Mouse (Mus musculus): ENCODE measurements at regions not wholly inside any gene's neighbourhood (a gene's known extent, or its start where the extent isn't known, plus 50 kb on each side); places are given as distances from the start of the nearest gene placed in this dataset.
A peak's percentile ranks its signal among the peaks of the same experiment; 100 is the strongest.

DNA sequence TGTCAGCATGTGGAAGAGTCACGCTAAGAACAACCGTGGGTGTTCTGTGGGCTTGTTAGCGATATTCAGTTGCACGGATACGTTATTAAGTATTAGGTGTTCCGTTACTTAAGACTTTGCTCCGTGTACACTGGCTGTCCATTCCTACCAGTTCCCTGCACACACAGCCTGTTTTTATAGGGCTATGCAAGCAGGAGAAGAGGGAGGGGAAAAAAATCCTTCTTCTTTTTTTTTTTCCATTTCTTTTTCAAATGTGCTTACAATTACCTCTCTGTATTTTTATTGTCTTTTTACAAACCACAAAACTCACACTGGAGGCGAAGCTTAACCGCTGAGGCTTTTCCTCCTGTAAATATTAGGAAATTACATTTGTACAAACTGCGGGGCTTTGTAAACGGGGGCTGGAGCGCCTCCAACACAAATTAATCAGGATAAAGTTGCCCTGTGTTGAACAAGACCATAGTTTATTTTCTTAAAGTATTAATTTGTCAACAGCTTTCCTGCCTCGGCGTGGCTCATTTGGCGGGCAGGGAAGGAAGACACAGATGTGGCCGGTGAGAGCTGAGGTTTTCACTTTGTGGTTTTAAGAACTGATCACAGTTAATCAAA lies 340.8 kb upstream of the Mki67 start:
- no peak for DNase-seq

DNA sequence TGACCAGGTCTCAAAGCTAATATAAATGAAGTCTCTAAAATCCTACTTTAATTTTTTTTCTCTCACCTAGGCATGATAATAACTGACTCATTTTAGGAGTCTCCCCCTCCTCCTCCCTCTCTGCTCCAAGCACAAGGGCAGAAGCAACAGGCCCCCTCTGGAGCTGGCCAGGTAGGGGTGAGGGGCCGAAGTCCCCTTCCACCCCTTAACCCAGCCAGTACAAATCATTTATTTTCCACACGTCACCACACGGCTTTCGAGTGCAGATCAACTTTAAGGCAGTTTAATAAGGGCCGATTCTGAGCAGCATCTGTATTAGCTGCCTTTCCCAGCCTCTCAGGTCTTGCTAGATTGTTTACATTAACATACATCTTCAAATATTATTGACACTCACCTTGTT lies 342.2 kb upstream of the Mki67 start:
- no peak for DNase-seq

DNA sequence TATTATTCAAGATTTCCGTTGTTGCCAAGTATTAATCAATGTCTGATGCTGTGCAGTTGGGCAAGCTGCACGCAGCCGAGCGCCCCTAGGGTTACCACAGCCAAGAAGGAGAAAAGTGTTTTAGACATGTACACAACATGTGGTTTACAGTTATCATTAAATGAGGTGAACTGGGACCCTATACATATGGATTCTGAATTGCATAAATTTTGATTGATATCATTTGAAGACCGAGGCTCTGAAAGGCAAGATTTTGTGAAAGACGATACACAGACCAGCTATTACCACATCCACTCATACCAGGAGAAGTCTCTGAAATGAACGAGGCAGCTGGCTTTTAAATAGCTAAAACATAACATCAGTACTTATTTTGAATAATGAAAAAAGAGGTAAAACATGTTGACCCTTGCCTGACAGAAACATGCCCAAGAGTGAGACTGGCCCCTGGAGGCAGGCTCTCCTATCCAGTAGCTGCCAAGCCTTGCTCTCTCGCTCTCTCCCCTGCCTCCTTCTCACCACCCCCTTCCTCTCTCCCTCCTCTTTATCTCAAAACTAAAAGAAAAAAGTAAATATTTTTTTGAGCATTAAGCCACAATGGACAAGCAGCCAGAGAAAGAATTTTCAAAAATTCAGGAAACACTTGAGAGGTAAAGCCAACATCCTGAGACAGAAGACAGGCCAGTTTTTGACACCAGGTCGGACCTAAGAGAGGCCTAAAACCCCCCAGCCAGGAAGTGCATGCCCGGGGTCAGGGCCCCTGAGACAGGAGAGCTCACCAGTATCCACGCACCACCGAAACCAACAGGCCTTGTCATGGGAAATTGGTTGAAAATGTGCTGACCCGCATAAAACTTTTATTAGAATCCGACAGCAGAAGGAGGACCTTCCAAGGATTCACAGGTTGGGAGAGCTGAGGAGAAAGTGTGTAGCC lies 342.9 kb upstream of the Mki67 start:
- DNase-seq, result no peak

- no peak for DNase-seq
Observed at GRCm38 (mm10) chr7:136059896-136060295, 343.7 kb upstream of the Mki67 start.

DNA sequence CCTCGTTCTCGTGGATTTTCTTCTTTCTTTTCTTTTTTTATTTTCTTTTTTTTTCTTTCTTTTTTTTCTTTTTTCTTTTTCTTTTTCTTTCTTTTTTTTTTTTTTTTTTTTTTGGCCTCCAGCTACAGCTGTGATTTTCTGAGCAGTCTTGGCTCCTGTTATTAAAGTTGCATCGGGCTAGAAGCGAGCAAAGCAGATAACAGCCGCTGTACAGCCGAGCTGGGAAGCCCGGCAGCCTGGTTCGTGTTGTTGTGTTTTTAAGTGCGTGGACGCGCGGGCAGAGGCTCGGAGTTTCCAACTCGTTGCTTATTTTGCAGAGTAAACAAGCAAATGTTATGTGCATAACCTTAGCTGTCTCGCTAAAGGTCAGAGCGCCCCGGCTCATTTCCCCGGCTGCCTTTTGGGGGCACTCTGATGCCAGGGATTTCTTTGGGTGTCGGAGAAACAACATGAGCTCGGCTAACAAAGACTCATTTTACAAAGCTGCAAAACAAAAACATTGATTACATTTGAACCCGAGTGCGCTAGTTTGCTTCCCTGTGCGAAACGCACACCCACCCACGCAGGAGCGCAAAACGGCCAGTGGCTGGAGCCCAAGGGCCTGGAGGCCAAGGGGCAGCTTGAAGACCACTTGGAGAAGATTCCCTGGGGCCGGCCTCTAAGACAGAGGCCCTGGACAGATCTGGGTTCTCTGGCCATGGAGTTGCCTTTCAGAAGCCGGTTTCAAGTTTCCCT lies 344.3 kb upstream of the Mki67 start:
- peak; percentile 44 for DNase-seq

DNA sequence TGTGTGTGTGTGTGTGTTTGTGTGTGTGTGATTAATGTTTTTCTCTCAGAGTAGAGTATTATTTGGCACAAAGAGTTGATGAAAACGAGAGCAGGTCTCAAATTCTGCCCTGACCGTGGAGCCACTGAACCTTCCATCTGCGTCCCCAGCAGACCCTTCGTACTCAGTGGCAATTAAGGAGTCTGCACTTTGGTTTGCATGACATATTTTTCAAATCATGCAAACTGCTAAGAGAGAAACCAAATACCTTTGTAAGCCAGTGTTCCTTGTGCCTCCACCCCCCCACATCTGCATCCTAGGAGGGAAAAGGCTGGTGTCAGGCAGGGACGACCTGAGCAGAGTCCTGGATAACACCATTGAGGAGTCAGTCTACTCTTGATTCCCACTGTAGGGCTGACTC lies 346.5 kb upstream of the Mki67 start:
- DNase-seq, result no peak

DNA sequence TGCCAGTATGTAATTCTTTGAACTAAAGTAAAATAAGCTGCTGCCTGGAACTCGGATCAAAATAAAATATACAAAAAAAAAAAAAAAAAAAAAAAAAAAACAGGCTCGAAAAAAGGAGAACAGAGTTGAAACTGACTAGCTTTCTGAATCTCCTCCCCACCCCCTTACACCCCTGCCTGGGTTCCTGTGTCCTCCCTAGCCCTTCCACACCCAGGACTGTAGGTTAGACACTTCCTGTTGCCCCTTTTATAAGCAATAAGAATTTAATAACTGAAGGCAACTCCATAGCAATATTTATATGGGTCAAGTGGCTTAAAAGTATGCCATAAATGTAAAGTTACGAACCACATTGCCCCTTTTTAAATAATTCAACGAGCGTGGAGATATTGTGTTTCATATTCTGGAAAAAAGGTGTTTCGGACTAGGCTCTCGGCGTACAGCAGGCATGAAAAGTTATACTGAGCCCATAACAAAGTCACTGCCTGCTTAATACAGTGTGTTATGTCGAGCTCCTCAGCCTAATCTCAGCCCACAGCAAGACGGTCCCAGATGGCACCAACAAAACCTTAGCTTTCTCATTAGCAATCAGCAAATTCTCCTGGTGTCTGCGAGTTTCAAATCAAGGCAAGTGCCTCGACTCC lies 349.0 kb upstream of the Mki67 start:
- no peak for DNase-seq

DNA sequence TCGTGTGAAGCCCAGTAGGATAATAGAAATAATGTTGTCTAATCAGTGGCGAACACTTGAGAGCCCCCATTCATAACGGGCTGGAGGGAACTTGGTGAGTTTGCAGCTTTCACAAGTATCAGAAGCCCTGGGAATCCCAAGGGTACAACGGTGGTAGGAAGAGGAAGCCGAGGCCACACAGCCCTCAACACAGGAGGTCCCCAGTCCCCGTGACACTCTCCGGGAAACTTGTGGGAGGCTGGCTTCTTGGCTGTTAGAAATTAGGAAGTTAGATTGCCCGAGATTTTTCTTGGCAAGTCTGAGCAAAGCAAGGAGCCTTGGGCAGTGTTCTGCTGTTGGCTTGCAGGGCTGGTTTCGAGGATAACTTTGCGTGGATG lies 349.5 kb upstream of the Mki67 start:
- DNase-seq, result no peak

- DNase-seq, result no peak
Observed at GRCm38 (mm10) chr7:136070881-136071280, 354.7 kb upstream of the Mki67 start.

DNA sequence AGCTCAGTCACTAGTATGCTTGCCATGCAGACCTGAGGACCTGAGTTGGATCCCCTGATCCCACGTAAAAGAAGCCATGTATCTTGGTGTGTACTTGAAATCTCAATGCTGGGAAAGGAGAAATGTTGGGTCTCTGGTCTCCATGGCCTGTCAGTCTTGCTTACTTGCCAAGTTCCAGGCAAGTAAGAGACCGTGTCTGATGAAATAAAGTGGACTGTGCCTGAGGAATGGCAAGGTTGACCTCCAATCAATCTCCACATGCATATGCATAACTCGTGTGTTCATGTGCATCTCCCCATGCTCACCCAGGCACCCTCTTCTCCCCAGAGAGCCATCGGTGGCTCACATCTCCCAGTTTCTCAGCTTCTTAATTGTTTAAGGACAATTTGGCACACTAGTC lies 355.2 kb upstream of the Mki67 start:
- no peak for DNase-seq

GRCm38 (mm10) chr7:136073265-136073799 lies 357.2 kb upstream of the Mki67 start:
- no peak for DNase-seq

DNA sequence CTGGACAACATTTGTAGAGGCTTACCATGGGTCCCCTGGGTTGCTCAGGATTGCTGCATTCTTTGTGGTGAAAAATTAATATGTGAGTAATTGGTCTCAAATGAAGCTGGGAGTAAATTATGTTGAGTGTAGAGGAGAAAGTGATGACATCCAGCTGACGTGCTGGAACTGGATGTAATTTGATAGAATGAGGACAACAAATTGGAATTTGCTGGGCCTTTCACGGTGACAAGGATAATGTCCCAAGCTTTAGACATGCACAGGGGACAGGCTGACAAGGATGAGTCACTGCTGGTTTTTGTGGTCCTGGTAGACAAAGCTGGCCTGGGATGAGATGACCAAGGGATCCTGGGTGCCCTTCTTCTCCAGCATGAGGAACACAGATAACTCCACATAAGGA lies 357.9 kb upstream of the Mki67 start:
- DNase-seq, result no peak

GRCm38 (mm10) chr7:136081534-136082252 lies 365.5 kb upstream of the Mki67 start:
- no peak for DNase-seq

DNA sequence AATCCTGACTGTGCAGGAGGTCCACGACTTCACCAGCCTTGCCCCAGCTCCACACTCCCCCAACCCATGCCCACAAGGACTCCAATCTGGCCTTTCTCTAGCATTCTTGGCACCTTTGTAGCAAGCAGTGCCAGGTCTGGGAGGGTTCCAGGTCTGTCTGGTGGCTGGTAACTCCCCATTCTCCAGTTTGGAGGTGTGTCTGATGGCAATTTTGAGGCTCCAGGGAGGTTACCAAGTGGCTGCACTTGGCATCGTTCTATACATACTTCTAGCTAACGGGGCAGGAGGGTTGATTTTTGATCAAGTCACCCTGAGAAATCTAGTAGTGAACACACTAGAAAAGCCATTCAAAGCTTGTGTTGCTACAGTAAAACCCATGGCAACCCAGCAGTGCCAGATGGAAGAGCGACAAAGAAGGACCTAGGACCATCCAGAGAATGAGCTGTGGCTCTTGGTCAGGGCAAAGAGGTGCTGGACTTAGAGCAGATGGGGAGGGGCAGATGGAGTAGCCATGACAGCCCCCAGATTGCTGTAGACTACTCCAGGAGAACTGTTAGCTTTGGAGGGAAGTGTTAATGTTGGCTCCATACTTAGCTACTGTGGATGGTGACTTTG lies 366.2 kb upstream of the Mki67 start:
- DNase-seq, result no peak

DNA sequence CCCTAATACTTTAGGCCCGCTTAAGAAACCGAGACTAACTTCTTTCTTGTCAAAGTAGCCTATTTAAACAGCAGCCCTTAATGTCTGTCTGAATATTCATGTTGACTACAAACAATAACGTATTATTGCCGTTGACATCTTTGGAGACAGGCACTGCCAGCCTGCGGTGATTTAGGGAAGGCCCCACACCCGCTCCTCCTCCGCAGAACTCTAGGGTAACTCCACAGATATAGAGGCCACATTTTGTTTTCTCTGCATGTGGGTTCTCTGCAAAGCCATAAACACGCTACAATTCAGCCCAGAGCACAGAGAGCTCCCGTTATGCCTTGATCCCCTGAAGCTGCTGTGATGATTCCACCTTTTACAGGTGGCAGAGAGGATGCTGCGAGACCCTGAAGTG lies 366.8 kb upstream of the Mki67 start:
- DNase-seq, result no peak

GRCm38 (mm10) chr7:136083571-136084342 lies 367.6 kb upstream of the Mki67 start:
- DNase-seq, result no peak

DNA sequence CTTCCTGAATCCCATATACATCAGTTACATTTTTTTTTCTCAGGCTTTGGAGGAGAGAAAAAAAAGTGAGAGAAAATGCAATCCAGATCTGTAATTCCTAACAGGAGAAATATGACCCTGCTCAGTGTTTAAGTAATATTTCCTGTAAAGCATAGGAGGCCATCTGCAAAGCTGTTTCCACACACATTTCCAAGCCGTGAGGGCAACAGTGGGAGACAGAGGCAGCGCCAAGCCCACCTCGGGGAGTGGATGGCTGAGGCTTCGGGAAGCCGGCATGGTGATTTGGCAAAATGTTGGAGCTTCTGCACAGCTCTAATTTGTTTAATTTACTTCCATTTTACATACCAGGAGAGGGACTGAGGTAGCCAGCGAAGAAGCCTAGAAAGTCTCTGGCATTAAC lies 372.6 kb upstream of the Mki67 start:
- no peak for DNase-seq

DNA sequence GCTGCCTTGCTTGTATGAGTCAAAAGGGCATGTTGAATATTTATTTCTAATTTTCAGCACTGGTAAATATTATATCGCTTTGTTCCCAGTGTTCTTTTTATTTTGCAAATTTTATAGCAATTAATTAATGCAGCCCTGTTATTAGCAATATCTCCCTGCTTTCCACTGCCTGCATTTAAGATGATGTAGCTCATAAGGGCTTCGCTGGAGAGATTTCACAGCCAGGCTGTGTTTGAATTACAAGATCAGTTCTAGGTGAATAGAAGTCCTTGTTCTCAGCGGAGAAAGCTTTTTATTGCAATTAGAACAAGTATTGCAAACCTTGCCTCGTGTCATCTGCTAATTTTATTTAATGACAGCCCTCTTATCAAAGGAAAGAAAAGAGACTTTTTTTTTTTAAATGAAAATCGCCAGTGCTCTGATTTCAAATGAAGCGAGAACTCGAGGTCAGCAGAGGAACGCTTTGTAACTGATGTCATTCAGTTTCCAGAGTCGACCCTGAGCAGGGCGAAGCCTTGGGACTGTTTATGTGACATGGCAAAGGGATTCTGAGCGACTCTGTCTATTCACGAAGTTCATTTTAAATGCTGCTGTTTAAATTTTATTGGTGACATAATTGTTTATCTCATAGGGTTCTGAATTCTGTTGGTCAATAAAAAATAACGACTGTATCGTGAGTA lies 378.7 kb upstream of the Mki67 start:
- DNase-seq, result peak; percentile 23

DNA sequence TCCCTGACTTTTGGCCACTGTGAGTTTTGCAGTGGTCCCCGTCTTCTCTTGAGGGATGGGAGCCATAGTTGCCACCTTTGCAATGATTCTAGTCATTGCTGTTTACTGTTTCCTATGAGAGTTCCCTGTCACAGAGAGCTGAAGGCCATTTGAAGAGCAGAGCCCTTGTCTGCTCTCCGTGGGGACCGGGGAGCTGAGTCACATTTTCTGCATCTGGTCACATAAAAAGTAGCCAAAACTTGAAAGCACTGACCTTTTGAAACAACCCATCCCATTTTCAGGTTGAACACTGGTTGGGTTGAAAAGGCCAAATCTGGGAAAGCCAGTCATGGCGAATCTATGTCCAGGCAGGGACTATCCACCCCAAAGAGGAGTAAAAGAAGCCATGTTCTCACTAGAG lies 387.9 kb upstream of the Mki67 start:
- peak; percentile 24 for DNase-seq

GRCm38 (mm10) chr7:136112163-136112562 lies 396.0 kb upstream of the Mki67 start:
- DNase-seq, result no peak

Measured in adrenal gland, adult 8-10 months (tissue).